Mouse (Mus musculus): ENCODE results near the gene Anapc15.

DNA sequence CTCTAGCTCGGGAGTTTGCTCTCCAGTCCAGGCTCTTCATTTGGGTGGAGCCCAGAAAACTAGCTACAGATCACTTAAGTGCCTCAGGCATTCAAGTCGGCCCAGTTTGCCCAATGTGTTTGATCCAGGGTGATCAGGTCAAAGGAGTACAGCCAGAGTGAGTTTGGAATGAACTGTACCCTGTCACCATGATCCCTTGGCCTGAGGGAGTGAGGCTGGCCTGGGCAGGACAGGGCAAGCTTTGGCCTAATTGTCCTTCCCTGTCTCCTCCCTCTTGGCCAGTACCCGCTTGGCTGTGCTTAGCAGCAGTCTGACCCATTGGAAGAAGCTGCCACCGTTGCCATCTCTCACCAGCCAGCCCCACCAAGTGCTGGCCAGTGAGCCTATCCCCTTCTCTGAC lies 46.6 kb downstream of the Anapc15 start:
- TF ChIP-seq CTCF (IDR thresholded peaks at IDR 0.05; ENCODE audit: control insufficient read depth, insufficient read depth, low read length) (no peak), POLR2A (IDR thresholded peaks at IDR 0.05; ENCODE audit: borderline replicate concordance, control insufficient read depth, low read depth, low read length) (no peak)
